Mouse (Mus musculus) lung, adult 2 months (tissue): ENCODE data around the gene Pde6h. TPM values are rescaled to one million over a fixed set of nuclear protein-coding genes. Genes with fewer than 3 reads are reported as not detected.

ENCODE experiments used
- DNase-seq: peaks from one replicate; pipeline ENCODE4 v3.0.0; 2022
- H3K4me1 ChIP-seq: fragments of 200-500 bp; 2 replicates; pipeline ENCODE4 v1.6.1; 2011; ENCODE audit warnings: low read length; ENCODE audit not compliant: control insufficient read depth, insufficient read depth
- H3K4me3 ChIP-seq: fragments of 200-500 bp; replicated peaks from 2 replicates; pipeline ENCODE3; 2011; ENCODE audit warnings: low read depth, mild to moderate bottlenecking, control low read depth, low read length; ENCODE audit errors: extremely low read depth
- CTCF ChIP-seq: fragments of 200-500 bp; IDR thresholded peaks from 2 replicates; pipeline ENCODE4 v1.5.1; 2011; ENCODE audit warnings: mild to moderate bottlenecking, low read length, control low read depth; ENCODE audit not compliant: insufficient read depth
- POLR2A ChIP-seq: fragments of 200-500 bp; IDR thresholded peaks from 2 replicates; pipeline ENCODE4 v1.6.1; 2011; ENCODE audit warnings: low read depth, mild to moderate bottlenecking, control low read depth, low read length, borderline replicate concordance; ENCODE audit errors: extremely low read depth
- WGBS: fragments of 180-500 bp; shearing (Covaris S2); methylation state at CpG from one replicate; pipeline ENCODE4 v1.1.7; 2018; 5-methylcytosine and 5-hydroxymethylcytosine counted together
- polyA plus RNA-seq: library from polyadenylated mRNA; depleted of rRNA; stranded (reverse); fragments of >200 nt; gene quantifications from 2 replicates; pipeline ENCODE4 v1.2.3, GENCODE M21; 2012

The Pde6h gene
- polyA plus RNA-seq, 1 experiment: 0.02 TPM

DNA sequence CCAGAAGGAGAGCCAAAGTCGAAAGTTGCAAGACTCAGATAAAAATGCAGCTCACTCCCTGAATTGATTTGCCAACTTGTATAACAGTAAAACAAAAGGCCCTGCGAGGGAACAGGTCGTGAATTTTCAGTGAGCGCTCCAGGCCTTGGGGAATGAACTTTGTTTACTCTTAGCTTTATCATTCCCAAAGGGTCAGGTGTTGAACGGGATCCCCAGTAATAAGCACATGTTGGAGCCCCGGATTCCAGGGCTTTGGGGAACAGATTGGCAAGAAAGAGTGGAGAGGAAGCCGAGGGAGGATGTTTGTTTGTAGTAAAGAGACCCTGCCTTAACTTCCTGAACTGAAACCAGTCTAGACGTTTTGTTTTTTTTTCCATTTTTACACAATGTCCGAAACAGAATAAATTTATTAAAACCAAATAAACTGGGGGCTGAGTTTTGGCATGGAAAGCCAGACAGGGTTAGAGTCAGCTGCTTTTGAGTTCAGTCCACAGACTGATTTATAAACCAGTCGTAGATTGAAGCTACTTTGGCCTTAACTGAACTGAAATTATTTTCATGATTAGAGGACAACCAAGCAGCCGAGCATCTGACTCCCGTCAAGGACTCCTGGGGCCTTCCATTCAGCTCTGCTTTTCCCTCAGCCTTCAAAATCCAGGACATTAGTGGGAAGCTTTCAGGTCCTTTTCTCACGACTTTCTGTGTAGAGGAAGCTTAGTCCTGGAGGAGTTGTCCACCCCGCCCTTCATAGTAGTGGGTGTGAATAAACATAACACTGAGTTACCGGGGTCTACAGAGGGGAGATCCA lies 28.9 kb upstream of the Pde6h start:
- DNase-seq: no peak
- 27% methylated on average over 15 of the region's 15 CpGs for WGBS
- H3K4me3 ChIP-seq: no peak overlapping the region
- no peak for TF ChIP-seq CTCF
- no peak for TF ChIP-seq POLR2A
- H3K4me1 ChIP-seq: peaks cover 7% of the 10 kb centered on the region; the same call in 1 of the 2 replicates

GRCm38 (mm10) chr6:136897789-136898188 lies 25.8 kb upstream of the Pde6h start:
- Histone ChIP-seq H3K4me3 (no peak overlapping the region), H3K4me1 (peaks cover 7% of the 10 kb centered on the region; the same call in 1 of the 2 replicates)
- DNase-seq: no peak
- TF ChIP-seq POLR2A (no peak), CTCF (no peak)
- WGBS: 48% methylated on average over 4 of the region's 4 CpGs

DNA sequence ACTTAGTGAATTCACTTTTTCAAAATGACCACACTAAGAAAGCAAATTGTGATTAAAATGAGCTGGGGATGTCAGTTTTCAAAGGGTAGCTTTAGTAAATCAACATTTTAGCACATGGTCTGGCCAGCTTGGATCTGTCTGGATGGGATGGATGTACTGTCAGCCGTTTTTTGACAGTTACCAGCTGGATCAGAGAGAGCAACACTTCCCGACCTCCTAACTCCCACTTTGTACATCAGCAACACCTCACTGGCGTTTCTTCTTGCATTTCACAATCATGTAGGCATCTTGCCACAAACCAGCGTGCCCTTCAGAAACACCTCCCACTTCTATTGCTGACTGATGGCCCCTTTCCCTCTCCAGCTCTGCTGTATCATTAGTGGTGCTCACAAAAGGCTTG lies 25.4 kb upstream of the Pde6h start:
- WGBS: 31% methylated on average over 4 of the region's 4 CpGs
- TF ChIP-seq POLR2A (no peak), CTCF (no peak)
- DNase-seq: no peak

DNA sequence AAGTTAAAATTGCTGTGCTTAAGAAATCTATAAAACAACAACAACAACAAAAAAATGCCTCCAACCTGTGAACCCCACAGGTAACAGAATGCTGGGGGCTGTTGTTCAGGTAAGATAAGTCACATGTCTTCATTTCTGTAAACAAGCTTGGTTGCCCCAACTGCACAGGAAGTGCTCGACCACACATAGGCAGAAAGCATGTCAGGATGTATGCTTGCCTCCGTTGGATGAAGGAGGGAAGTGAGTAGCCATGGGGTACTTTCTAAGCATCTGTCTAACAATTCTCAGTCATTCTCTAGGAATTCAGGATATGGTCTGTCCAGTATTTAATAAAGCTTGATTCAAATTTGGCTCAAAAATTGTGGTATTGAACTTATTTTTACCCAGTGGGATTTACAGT lies 24.7 kb upstream of the Pde6h start:
- TF ChIP-seq POLR2A (no peak), CTCF (no peak)
- no peak overlapping the region for H3K4me3 ChIP-seq
- WGBS: 41% methylated on average over 2 of the region's 2 CpGs
- H3K4me1 ChIP-seq: peaks cover 7% of the 10 kb centered on the region; the same call in 1 of the 2 replicates
- no peak for DNase-seq

More for the DNA sequence above, 25.4 kb upstream of the Pde6h start:
- Histone ChIP-seq H3K4me3 (no peak overlapping the region), H3K4me1 (peaks cover 7% of the 10 kb centered on the region; the same call in 1 of the 2 replicates)

DNA sequence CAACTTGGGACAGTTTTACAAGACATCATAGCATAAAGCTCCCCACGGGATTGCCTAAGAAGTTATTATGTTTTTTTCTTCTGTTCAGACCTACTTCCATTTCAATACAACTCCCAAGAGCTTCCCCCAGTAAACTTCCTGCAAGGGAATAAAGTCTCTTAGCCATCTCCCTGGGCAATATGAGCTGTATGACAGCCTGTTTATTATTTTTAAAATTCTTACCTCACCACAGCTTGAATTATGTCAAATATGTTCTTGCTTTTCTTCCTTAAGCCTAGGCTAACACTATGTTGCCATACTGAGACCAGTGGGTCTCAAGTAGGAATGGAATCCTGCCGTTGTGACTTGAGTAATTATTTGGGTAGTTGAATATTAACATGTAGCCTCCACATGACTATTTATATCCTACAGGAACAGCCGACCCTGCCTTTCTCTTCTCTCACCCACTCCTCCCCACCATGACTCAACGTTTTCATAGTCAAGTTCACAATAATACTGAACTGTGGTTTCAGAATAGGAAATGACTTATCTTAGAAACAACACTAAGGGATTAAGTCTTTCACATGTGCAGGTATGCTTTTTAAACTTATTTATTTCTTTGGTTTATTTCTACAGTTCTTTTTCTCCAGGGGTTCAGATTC lies 23.1 kb upstream of the Pde6h start:
- DNase-seq: no peak
- no peak for TF ChIP-seq CTCF
- TF ChIP-seq POLR2A: no peak
- Histone ChIP-seq H3K4me1 (peaks cover 2% of the 10 kb centered on the region; the same call in 1 of the 2 replicates), H3K4me3 (no peak overlapping the region)
- WGBS: 16% methylated on average over 4 of the region's 4 CpGs

DNA sequence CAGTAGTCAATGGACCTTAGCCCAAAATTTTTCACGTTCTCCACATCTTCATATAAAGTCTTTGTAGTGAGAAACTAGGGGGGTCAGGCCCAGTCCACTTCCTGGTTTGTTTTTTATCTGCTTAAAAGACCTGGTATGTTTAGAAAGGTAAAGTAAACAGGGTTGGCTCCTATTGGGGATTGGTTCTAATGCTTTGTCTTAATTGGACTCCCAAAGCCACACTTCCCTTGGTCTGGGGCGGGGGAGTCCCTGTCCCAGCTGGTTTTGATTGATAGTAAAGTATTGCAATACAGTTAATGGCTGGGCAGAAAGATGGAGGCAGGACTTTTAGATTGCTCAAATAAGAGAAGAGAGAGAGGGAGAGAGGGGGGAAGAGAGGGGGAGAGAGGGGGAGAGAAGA lies 22.6 kb upstream of the Pde6h start:
- no peak for TF ChIP-seq CTCF
- TF ChIP-seq POLR2A: no peak
- no peak for DNase-seq
- Histone ChIP-seq H3K4me1 (peaks cover 2% of the 10 kb centered on the region; the same call in 1 of the 2 replicates), H3K4me3 (no peak overlapping the region)
- WGBS: 57% methylated on average over 2 of the region's 2 CpGs

- no peak for DNase-seq
- TF ChIP-seq POLR2A: no peak
- peaks cover 6% of the 10 kb centered on the region for H3K4me1 ChIP-seq
- 70% methylated on average over 9 of the region's 9 CpGs for WGBS
- no peak overlapping the region for H3K4me3 ChIP-seq
Measured at GRCm38 (mm10) chr6:136902527-136902926, 21.1 kb upstream of the Pde6h start.

DNA sequence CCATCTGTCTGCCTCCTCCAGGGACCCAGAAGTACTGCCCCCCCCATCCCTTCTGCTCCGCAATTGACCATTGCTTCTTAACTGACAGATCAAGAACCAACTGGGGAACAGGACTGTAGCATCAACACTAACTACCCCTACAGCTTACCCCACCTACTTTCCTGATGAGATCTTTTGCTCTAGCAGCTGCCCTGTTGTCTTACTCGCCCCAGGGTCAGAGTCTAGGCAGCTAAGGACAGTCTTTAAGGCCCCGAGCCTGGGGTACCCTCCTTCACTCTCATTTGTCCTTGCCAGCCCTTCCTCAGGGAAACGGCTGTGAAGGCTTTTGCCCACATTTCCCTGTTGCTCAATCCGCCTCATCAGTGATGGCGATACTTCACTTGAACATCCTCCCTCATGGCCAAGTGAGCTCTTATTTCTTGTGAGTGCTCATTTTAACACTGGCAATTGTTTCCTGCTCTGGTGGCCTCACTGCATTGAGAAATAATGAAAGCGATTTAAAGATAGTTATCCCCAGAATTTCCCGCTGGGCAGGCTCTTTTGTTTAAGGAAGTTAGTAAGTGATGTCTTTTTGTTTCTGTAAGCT lies 19.7 kb upstream of the Pde6h start:
- WGBS: 39% methylated on average over 8 of the region's 8 CpGs
- no peak for TF ChIP-seq CTCF
- TF ChIP-seq POLR2A: no peak
- no peak for DNase-seq

GRCm38 (mm10) chr6:136906283-136906936 lies 17.2 kb upstream of the Pde6h start:
- Histone ChIP-seq H3K4me3 (no peak overlapping the region), H3K4me1 (peaks cover 4% of the 10 kb centered on the region; the same call in 1 of the 2 replicates)
- WGBS: 53% methylated on average over 19 of the region's 19 CpGs
- no peak for DNase-seq
- TF ChIP-seq POLR2A: no peak
- no peak for TF ChIP-seq CTCF

More for the DNA sequence above, 19.7 kb upstream of the Pde6h start:
- H3K4me3 ChIP-seq: no peak overlapping the region
- peaks cover 6% of the 10 kb centered on the region for H3K4me1 ChIP-seq
